Mouse (Mus musculus): Measurements from ENCODE around the gene Ern1. TPM values are rescaled to one million over a fixed set of nuclear protein-coding genes. Genes with fewer than 3 reads are reported as not detected.

The Ern1 gene
- total RNA-seq, 1 experiment: 7.4 TPM

- in situ Hi-C loops (cut with MboI; ENCODE audit: low sequenced_read_pairs in 2 of 2, unreplicated experiment in 2 of 2): no loop called here
- TF ChIP-seq ZNF384 (IDR thresholded peaks at IDR 0.05; ENCODE audit: low read depth, low read length): no peak
- TF ChIP-seq HCFC1 (IDR thresholded peaks at IDR 0.05; ENCODE audit: borderline replicate concordance, insufficient read depth, low read length): no peak
- TF ChIP-seq CHD2 (IDR thresholded peaks at IDR 0.05; ENCODE audit: low read depth, low read length): no peak
- Histone ChIP-seq H3K9me3 (ENCODE audit: control insufficient read depth, insufficient read depth, low read depth, low read length) (no peaks in the 10 kb centered on the region), H3K27ac (ENCODE audit: insufficient read depth, low read depth, low read length, poor library complexity, severe bottlenecking) (no peak overlapping the region), H3K4me3 (ENCODE audit: insufficient read depth in 1 of 2, low read depth in 1 of 2, low read length in 2 of 2, poor library complexity in 1 of 2, severe bottlenecking in 1 of 2) (no peak overlapping the region), H3K36me3 (ENCODE audit: control insufficient read depth, insufficient read depth, low read length, poor library complexity, severe bottlenecking) (no peaks in the 10 kb centered on the region), H3K4me1 (ENCODE audit: control insufficient read depth in 2 of 2, insufficient read depth in 2 of 2, low read length in 2 of 2, poor library complexity in 1 of 2) (no peaks in the 10 kb centered on the region; a peak in 2 of 4 replicates), H3K9ac (ENCODE audit: insufficient read depth, low read depth, low read length, poor library complexity, severe bottlenecking) (no peak overlapping the region)
- no peak for DNase-seq (ENCODE audit: low read depth, low spot score)
These were observed 2.0 kb downstream of the Ern1 start for GRCm38 (mm10) chr11:106485611-106486010.

- Histone ChIP-seq H3K9ac (ENCODE audit: insufficient read depth, low read depth, low read length, poor library complexity, severe bottlenecking) (no peak overlapping the region), H3K36me3 (ENCODE audit: control insufficient read depth, insufficient read depth, low read length, poor library complexity, severe bottlenecking) (no peaks in the 10 kb centered on the region), H3K9me3 (ENCODE audit: control insufficient read depth, insufficient read depth, low read depth, low read length) (no peaks in the 10 kb centered on the region), H3K27ac (ENCODE audit: insufficient read depth, low read depth, low read length, poor library complexity, severe bottlenecking) (no peak overlapping the region), H3K4me1 (ENCODE audit: control insufficient read depth in 2 of 2, insufficient read depth in 2 of 2, low read length in 2 of 2, poor library complexity in 1 of 2) (no peaks in the 10 kb centered on the region; a peak in 2 of 4 replicates), H3K4me3 (ENCODE audit: insufficient read depth in 1 of 2, low read depth in 1 of 2, low read length in 2 of 2, poor library complexity in 1 of 2, severe bottlenecking in 1 of 2) (no peak overlapping the region)
- DNase-seq (ENCODE audit: low read depth, low spot score): no peak
- in situ Hi-C loops (cut with MboI; ENCODE audit: low sequenced_read_pairs in 2 of 2, unreplicated experiment in 2 of 2): no loop called here
- no peak for TF ChIP-seq ZNF384 (IDR thresholded peaks at IDR 0.05; ENCODE audit: low read depth, low read length)
- TF ChIP-seq HCFC1 (IDR thresholded peaks at IDR 0.05; ENCODE audit: borderline replicate concordance, insufficient read depth, low read length): no peak
- no peak for TF ChIP-seq ZC3H11A (IDR thresholded peaks at IDR 0.05; ENCODE audit: borderline replicate concordance, low read depth, low read length)
- no peak for TF ChIP-seq MAFK (IDR thresholded peaks at IDR 0.05; ENCODE audit: insufficient read depth, low read depth, low read length)
- TF ChIP-seq CHD2 (IDR thresholded peaks at IDR 0.05; ENCODE audit: low read depth, low read length): no peak
These were observed 2.8 kb downstream of the Ern1 start for GRCm38 (mm10) chr11:106484875-106485274.

- Histone ChIP-seq H3K4me3 (ENCODE audit: insufficient read depth in 1 of 2, low read depth in 1 of 2, low read length in 2 of 2, poor library complexity in 1 of 2, severe bottlenecking in 1 of 2) (no peak overlapping the region), H3K36me3 (ENCODE audit: control insufficient read depth, insufficient read depth, low read length, poor library complexity, severe bottlenecking) (no peaks in the 10 kb centered on the region), H3K4me1 (ENCODE audit: control insufficient read depth in 2 of 2, insufficient read depth in 2 of 2, low read length in 2 of 2, poor library complexity in 1 of 2) (no peaks in the 10 kb centered on the region; a peak in 1 of 4 replicates), H3K9ac (ENCODE audit: insufficient read depth, low read depth, low read length, poor library complexity, severe bottlenecking) (no peak overlapping the region), H3K27ac (ENCODE audit: insufficient read depth, low read depth, low read length, poor library complexity, severe bottlenecking) (no peak overlapping the region), H3K9me3 (ENCODE audit: control insufficient read depth, insufficient read depth, low read depth, low read length) (no peaks in the 10 kb centered on the region)
- no peak for DNase-seq (ENCODE audit: low read depth, low spot score)
- in situ Hi-C loops (cut with MboI; ENCODE audit: low sequenced_read_pairs in 2 of 2, unreplicated experiment in 2 of 2): no loop called here
- no peak for TF ChIP-seq ZC3H11A (IDR thresholded peaks at IDR 0.05; ENCODE audit: borderline replicate concordance, low read depth, low read length)
- no peak for TF ChIP-seq ZNF384 (IDR thresholded peaks at IDR 0.05; ENCODE audit: low read depth, low read length)
- no peak for TF ChIP-seq CHD2 (IDR thresholded peaks at IDR 0.05; ENCODE audit: low read depth, low read length)
- TF ChIP-seq MAFK (IDR thresholded peaks at IDR 0.05; ENCODE audit: insufficient read depth, low read depth, low read length): no peak
- TF ChIP-seq HCFC1 (IDR thresholded peaks at IDR 0.05; ENCODE audit: borderline replicate concordance, insufficient read depth, low read length): no peak
These were observed 4.8 kb downstream of the Ern1 start for GRCm38 (mm10) chr11:106482867-106483266.

GRCm38 (mm10) chr11:106481651-106482050, 6.0 kb downstream of the Ern1 start:
- H3K9me3 ChIP-seq (ENCODE audit: control insufficient read depth, insufficient read depth, low read depth, low read length): no peaks in the 10 kb centered on the region
- DNase-seq (ENCODE audit: low read depth, low spot score): no peak
- TF ChIP-seq MAFK (IDR thresholded peaks at IDR 0.05; ENCODE audit: insufficient read depth, low read depth, low read length) (no peak), ZNF384 (IDR thresholded peaks at IDR 0.05; ENCODE audit: low read depth, low read length) (no peak), ZC3H11A (IDR thresholded peaks at IDR 0.05; ENCODE audit: borderline replicate concordance, low read depth, low read length) (no peak), CHD2 (IDR thresholded peaks at IDR 0.05; ENCODE audit: low read depth, low read length) (no peak), HCFC1 (IDR thresholded peaks at IDR 0.05; ENCODE audit: borderline replicate concordance, insufficient read depth, low read length) (no peak)
- in situ Hi-C loops (cut with MboI; ENCODE audit: low sequenced_read_pairs in 2 of 2, unreplicated experiment in 2 of 2): no loop called here
- H3K27ac ChIP-seq (ENCODE audit: insufficient read depth, low read depth, low read length, poor library complexity, severe bottlenecking): no peak overlapping the region
- no peak overlapping the region for H3K9ac ChIP-seq (ENCODE audit: insufficient read depth, low read depth, low read length, poor library complexity, severe bottlenecking)
- H3K36me3 ChIP-seq (ENCODE audit: control insufficient read depth, insufficient read depth, low read length, poor library complexity, severe bottlenecking): no peaks in the 10 kb centered on the region
- H3K4me3 ChIP-seq (ENCODE audit: insufficient read depth in 1 of 2, low read depth in 1 of 2, low read length in 2 of 2, poor library complexity in 1 of 2, severe bottlenecking in 1 of 2): no peak overlapping the region
- no peaks in the 10 kb centered on the region; a peak in 1 of 4 replicates for H3K4me1 ChIP-seq (ENCODE audit: control insufficient read depth in 2 of 2, insufficient read depth in 2 of 2, low read length in 2 of 2, poor library complexity in 1 of 2)

- no peak overlapping the region for H3K27ac ChIP-seq (ENCODE audit: insufficient read depth, low read depth, low read length, poor library complexity, severe bottlenecking)
- no peak overlapping the region for H3K4me3 ChIP-seq (ENCODE audit: insufficient read depth in 1 of 2, low read depth in 1 of 2, low read length in 2 of 2, poor library complexity in 1 of 2, severe bottlenecking in 1 of 2)
- H3K4me1 ChIP-seq (ENCODE audit: control insufficient read depth in 2 of 2, insufficient read depth in 2 of 2, low read length in 2 of 2, poor library complexity in 1 of 2): no peaks in the 10 kb centered on the region
- in situ Hi-C loops (cut with MboI; ENCODE audit: low sequenced_read_pairs in 2 of 2, unreplicated experiment in 2 of 2): no loop called here
- TF ChIP-seq CHD2 (IDR thresholded peaks at IDR 0.05; ENCODE audit: low read depth, low read length) (no peak), ZC3H11A (IDR thresholded peaks at IDR 0.05; ENCODE audit: borderline replicate concordance, low read depth, low read length) (no peak), HCFC1 (IDR thresholded peaks at IDR 0.05; ENCODE audit: borderline replicate concordance, insufficient read depth, low read length) (no peak), ZNF384 (IDR thresholded peaks at IDR 0.05; ENCODE audit: low read depth, low read length) (no peak)
- H3K36me3 ChIP-seq (ENCODE audit: control insufficient read depth, insufficient read depth, low read length, poor library complexity, severe bottlenecking): no peaks in the 10 kb centered on the region
- no peak for DNase-seq (ENCODE audit: low read depth, low spot score)
- H3K9ac ChIP-seq (ENCODE audit: insufficient read depth, low read depth, low read length, poor library complexity, severe bottlenecking): no peak overlapping the region
- no peaks in the 10 kb centered on the region for H3K9me3 ChIP-seq (ENCODE audit: control insufficient read depth, insufficient read depth, low read depth, low read length)
These were observed 7.1 kb downstream of the Ern1 start for GRCm38 (mm10) chr11:106480530-106480885.
